Mouse (Mus musculus): ENCODE measurements around the gene Dpm1. TPM values are rescaled to one million over a fixed set of nuclear protein-coding genes. Genes with fewer than 3 reads are reported as not detected.

The Dpm1 gene
- polyA plus RNA-seq, 1 experiment from 2014 or later: 96.2 TPM

DNA sequence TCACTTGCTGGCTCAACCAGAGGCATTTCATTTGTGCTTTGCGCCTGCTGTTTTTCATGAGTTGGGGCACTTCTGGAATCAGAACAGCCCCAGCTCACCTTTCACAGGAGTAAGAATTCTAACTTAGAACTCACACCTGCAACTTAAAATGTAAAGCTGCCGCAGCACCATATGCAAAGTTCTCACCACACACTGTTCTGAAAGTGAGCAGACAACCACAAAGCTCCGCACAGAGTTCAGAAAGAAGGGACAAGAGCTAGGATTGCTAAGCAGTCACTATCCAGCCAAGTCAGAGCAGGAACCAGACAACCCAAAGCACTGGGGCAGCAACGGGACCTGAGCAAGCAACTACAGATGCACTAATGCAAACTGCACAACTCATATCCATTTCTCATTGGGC is 30.9 kb downstream of the Dpm1 start:
- Histone ChIP-seq H3K4me3 (no peak overlapping the region), H3K27ac (ENCODE audit: poor library complexity, severe bottlenecking) (peak overlapping the region; percentile 35; the same call in 1 of the 2 replicates), H3K36me3 (peaks cover 39% of the 10 kb centered on the region), H3K27me3 (replicated peaks) (no peaks in the 10 kb centered on the region), H3K4me2 (peak overlapping the region; percentile 6; the same call in 1 of the 2 replicates), H3K9me3 (replicated peaks) (0 out of 2 replicates have a peak, but pooled peaks cover 3% of the 10 kb centered on the region), H3K4me1 (replicated peaks) (peaks cover 65% of the 10 kb centered on the region), H3K9ac (no peak overlapping the region)
- ATAC-seq (ENCODE audit: insufficient number of reproducible peaks, low FRiP score): no peak
- 81% methylated on average over 4 of the region's 4 CpGs for WGBS

DNA sequence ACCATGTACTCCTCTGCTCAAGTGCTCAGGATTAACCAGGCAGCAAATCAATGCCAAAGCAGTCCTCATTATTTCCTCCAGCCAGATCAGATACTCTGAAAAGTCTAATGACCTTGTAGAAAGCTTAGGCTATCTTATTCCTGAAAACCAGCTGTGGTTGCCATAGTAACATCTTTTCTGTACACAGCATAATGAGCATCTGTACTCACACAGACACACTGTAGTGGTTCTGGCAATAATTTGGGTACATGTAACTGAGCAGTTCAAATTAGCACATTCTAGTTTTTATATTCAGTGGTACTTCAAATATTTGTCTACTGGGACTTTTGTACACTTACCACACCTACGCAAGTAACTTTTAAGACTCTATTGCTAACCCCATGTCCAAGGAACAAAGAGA is 32.0 kb downstream of the Dpm1 start:
- 92% methylated on average over 1 of the region's 1 CpGs for WGBS
- no peaks in the 10 kb centered on the region for H3K27me3 ChIP-seq (replicated peaks)
- ATAC-seq (ENCODE audit: insufficient number of reproducible peaks, low FRiP score): no peak
- H3K4me3 ChIP-seq: no peak overlapping the region
- H3K36me3 ChIP-seq: peaks cover 30% of the 10 kb centered on the region
- peaks cover 71% of the 10 kb centered on the region for H3K4me1 ChIP-seq (replicated peaks)
- H3K9ac ChIP-seq: no peak overlapping the region
- 0 out of 2 replicates have a peak, but pooled peaks cover 2% of the 10 kb centered on the region for H3K9me3 ChIP-seq (replicated peaks)
- no peak overlapping the region for H3K27ac ChIP-seq (ENCODE audit: poor library complexity, severe bottlenecking)
- H3K4me2 ChIP-seq: no peak overlapping the region

DNA sequence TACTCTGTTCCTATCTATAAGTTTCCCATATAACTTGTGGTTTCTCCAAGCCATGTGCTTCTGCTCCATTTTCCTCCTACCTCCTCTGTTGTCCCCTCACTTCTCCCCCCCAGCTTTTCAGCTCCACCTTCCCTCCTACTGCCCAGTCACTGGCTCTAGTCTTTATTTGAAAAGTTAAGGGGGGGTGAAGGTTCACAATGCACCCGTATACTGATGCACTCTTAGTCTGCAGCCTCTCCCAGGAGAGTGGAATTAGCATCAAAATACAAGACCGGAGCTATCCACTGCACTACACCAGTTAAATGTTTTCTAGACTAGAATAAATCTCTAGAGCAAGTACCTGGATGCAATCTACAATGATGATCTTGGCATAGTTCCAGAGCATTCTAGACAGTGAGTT is 34.7 kb downstream of the Dpm1 start:
- Histone ChIP-seq H3K36me3 (peaks cover 22% of the 10 kb centered on the region), H3K9me3 (replicated peaks) (no peaks in the 10 kb centered on the region), H3K4me3 (no peak overlapping the region), H3K4me1 (replicated peaks) (peaks cover 84% of the 10 kb centered on the region), H3K9ac (no peak overlapping the region), H3K27ac (ENCODE audit: poor library complexity, severe bottlenecking) (no peak overlapping the region), H3K27me3 (replicated peaks) (no peaks in the 10 kb centered on the region), H3K4me2 (no peak overlapping the region)
- 75% methylated on average over 2 of the region's 2 CpGs for WGBS
- no peak for ATAC-seq (ENCODE audit: insufficient number of reproducible peaks, low FRiP score)

DNA sequence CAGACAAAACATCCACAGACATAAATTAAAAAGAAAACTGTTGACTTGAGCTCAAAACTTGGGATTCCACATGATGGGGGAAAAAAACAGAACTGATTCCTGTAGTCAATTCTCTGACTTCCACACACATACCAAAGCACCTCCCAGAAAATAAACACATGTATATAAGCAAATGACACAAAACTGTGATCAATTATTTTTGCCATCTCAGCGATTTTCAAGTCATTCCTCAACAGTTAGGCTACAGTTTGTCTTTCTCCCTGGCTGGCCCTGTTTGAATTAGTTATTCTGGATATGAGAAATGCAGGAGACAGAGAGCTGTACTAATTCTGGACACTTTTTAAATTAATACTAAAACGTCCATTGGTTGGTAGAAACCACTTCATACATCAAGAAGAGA is 36.7 kb downstream of the Dpm1 start:
- no peak overlapping the region for H3K9ac ChIP-seq
- H3K36me3 ChIP-seq: peaks cover 25% of the 10 kb centered on the region
- H3K27ac ChIP-seq (ENCODE audit: poor library complexity, severe bottlenecking): no peak overlapping the region
- ATAC-seq (ENCODE audit: insufficient number of reproducible peaks, low FRiP score): no peak
- no peaks in the 10 kb centered on the region for H3K9me3 ChIP-seq (replicated peaks)
- 74% methylated on average over 2 of the region's 2 CpGs for WGBS
- peaks cover 82% of the 10 kb centered on the region for H3K4me1 ChIP-seq (replicated peaks)
- no peaks in the 10 kb centered on the region for H3K27me3 ChIP-seq (replicated peaks)
- H3K4me3 ChIP-seq: no peak overlapping the region
- H3K4me2 ChIP-seq: no peak overlapping the region

DNA sequence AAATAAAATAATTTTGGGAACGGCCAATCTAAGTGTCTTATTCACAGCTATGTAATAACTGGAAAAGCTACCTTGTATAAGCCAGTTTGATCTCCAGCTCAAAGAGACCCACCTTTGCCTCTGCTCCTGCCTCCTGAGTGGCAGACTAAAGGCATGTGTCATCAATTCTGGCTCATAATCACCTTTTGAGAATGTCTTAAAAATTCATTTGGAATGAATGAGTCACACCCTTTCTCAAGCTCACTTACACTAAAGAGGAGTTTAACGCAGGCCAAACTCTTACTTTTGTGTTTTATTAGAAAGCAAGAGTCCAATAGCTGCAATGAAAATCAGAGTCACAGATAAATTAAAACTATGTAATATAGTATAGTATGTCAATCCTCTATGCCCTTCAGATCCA is 38.5 kb downstream of the Dpm1 start:
- Histone ChIP-seq H3K4me1 (replicated peaks) (peaks cover 74% of the 10 kb centered on the region), H3K27me3 (replicated peaks) (no peaks in the 10 kb centered on the region), H3K4me2 (no peak overlapping the region), H3K27ac (ENCODE audit: poor library complexity, severe bottlenecking) (no peak overlapping the region), H3K9ac (no peak overlapping the region), H3K4me3 (no peak overlapping the region), H3K36me3 (peaks cover 29% of the 10 kb centered on the region), H3K9me3 (replicated peaks) (no peaks in the 10 kb centered on the region)
- 95% methylated on average over 2 of the region's 2 CpGs for WGBS
- no peak for ATAC-seq (ENCODE audit: insufficient number of reproducible peaks, low FRiP score)

DNA sequence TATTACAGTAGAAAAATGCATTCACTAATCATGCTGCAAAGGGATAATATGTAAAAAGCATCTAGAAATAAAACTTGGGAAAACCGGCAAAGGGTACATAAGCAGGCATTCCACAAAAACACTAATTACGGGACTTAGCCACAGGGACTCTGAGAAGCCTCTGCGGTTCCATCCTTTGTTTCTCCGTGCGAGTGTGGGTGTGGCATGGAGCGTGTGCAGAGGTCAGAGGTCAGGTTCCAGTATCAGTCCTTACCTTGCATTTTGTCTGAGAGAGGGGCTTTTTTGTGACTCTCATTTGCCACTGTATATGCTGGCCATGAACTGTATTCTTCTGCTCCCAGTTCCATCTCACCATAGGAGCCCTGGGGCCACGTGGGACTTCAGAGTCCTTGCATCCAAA is 54.4 kb downstream of the Dpm1 start:
- ATAC-seq (ENCODE audit: insufficient number of reproducible peaks, low FRiP score): no peak
- Histone ChIP-seq H3K27ac (ENCODE audit: poor library complexity, severe bottlenecking) (no peak overlapping the region), H3K27me3 (replicated peaks) (no peaks in the 10 kb centered on the region), H3K9ac (no peak overlapping the region), H3K4me1 (replicated peaks) (no peaks in the 10 kb centered on the region), H3K4me2 (no peak overlapping the region), H3K9me3 (replicated peaks) (no peaks in the 10 kb centered on the region), H3K4me3 (no peak overlapping the region), H3K36me3 (peaks cover 36% of the 10 kb centered on the region)
- 61% methylated on average over 7 of the region's 7 CpGs for WGBS

DNA sequence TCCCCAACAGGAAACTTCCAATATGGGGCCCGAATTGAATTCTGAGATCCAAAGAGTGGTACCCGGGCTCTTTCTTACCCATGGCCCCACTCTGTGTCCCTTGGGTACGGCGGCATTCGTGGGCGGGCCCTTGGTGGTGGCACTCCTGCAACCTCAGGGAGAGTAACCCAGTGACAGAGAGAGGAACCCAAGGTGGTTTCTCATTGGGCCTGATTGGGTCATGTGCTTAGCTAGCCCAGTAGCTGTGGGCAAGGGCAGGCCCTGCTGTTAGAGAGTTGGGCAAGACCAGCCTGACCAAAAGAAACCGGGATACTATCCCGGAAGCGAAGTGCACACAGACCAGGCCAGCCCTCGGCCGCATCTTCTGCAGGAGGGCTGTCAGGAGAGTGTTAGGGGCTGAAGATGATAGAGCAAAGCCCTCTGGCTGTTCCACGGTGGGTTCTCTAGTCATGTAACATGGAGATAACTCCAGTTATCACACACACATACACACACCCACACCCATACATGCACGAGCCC is 60.2 kb downstream of the Dpm1 start:
- peak overlapping the region; percentile 57 for H3K9ac ChIP-seq
- H3K4me1 ChIP-seq (replicated peaks): peaks cover 39% of the 10 kb centered on the region
- peak overlapping the region; percentile 22 for H3K4me3 ChIP-seq
- peaks cover 19% of the 10 kb centered on the region for H3K36me3 ChIP-seq
- WGBS: 5% methylated on average over 13 of the region's 13 CpGs
- H3K4me2 ChIP-seq: peak overlapping the region; percentile 64
- H3K27ac ChIP-seq (ENCODE audit: poor library complexity, severe bottlenecking): peak overlapping the region; percentile 72
- peak; percentile 72; the same call in 1 of the 2 replicates for ATAC-seq (ENCODE audit: insufficient number of reproducible peaks, low FRiP score)
- no peaks in the 10 kb centered on the region for H3K9me3 ChIP-seq (replicated peaks)
- H3K27me3 ChIP-seq (replicated peaks): no peaks in the 10 kb centered on the region

DNA sequence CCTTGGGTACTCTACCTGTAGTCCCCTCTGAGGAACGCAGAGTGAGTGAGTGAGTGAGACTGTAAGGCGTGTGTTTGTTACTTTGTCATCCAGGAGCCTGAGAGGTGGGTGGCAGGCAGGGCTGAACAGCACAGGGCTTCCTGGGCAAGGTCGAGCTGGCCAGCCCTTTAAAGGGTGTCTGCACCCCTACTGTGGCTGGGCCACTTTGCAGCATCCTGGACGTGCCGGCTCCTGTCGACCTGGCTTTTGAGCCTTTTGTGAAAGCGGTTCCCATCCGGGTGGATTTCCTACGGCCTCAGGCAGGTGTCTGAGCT is 60.6 kb downstream of the Dpm1 start:
- ATAC-seq (ENCODE audit: insufficient number of reproducible peaks, low FRiP score): 0 out of 2 replicates have a peak, but pooled peaks have one; percentile 15
- Histone ChIP-seq H3K36me3 (peaks cover 14% of the 10 kb centered on the region; the same call in 1 of the 2 replicates), H3K27ac (ENCODE audit: poor library complexity, severe bottlenecking) (peak overlapping the region; percentile 72), H3K4me1 (replicated peaks) (peaks cover 39% of the 10 kb centered on the region), H3K4me3 (peak overlapping the region; percentile 22), H3K9ac (peak overlapping the region; percentile 57), H3K27me3 (replicated peaks) (no peaks in the 10 kb centered on the region), H3K4me2 (peak overlapping the region; percentile 64), H3K9me3 (replicated peaks) (no peaks in the 10 kb centered on the region)
- WGBS: 3% methylated on average over 9 of the region's 9 CpGs

DNA sequence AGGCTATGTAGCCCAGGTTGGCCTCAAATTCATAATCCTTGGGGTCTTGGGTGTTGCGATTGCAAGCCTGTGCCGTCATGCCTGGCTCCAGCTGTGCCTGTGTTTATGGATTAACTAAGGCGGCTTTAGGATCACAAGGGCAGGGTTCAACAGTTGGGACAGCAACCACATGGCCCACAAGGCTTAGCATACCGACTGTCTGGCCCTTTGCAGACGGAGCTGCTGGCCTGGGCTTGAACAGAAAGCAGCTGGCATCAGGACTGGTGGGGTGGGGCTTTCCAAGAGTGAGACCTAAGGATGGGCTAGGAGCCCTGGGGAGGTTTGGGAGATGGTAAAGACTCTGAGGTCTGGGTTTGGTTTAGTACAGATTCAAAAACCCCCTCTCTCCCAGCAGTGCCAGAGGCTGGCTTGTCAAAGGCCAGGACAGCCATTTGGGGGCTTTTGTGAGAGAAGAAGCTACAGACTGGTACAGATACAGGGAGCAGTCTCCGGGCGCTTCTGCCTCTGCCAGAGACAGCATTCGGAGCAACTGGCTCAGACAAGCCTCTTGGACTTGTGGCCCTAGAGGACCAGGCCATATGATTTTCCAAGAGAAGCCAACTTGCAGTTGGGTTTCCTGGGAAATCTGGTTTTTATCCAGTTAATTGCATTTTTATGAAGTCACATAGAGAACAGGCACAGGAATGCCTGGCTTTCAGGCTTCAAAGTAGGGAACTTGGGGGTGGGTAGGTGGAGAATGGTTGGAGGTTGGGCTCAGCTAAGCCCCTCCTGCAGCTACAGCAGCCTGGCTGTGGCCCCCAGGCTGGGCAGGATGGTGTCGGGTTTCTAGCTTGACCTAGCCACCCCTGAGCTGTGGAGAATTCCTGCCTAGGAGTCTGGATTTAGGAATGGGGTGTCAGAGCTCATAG is 61.2 kb downstream of the Dpm1 start:
- Histone ChIP-seq H3K4me3 (peak overlapping the region; percentile 22; the same call in 1 of the 2 replicates), H3K4me1 (replicated peaks) (peaks cover 39% of the 10 kb centered on the region), H3K4me2 (peak overlapping the region; percentile 64), H3K9me3 (replicated peaks) (no peaks in the 10 kb centered on the region), H3K36me3 (peaks cover 9% of the 10 kb centered on the region; the same call in 1 of the 2 replicates), H3K9ac (peak overlapping the region; percentile 57; the same call in 1 of the 2 replicates), H3K27me3 (replicated peaks) (no peaks in the 10 kb centered on the region), H3K27ac (ENCODE audit: poor library complexity, severe bottlenecking) (peak overlapping the region; percentile 72)
- ATAC-seq (ENCODE audit: insufficient number of reproducible peaks, low FRiP score): peak; percentile 64; the same call in 1 of the 2 replicates
- WGBS: 48% methylated on average over 9 of the region's 9 CpGs

DNA sequence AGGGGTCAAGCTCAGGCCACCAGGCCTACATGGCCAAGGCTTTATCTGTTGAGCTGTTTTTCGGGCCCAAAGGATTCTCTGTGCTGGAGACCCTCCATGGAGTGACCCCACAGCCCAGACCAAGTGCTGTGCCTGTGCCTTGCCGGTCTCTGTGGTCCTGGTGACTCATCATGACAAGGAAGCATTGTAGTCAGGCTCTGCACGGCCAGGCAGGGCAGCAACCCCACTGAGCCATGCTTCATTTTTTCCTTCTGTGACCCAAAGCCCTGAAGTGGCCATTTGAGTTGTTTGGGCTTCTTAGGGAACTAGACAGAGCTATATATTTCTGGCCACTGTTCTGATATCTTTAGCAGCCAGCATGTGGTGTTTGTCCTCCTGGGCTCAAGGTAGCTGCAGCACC is 62.6 kb downstream of the Dpm1 start:
- no peaks in the 10 kb centered on the region for H3K27me3 ChIP-seq (replicated peaks)
- WGBS: 33% methylated on average over 3 of the region's 3 CpGs
- H3K4me3 ChIP-seq: no peak overlapping the region
- ATAC-seq (ENCODE audit: insufficient number of reproducible peaks, low FRiP score): no peak
- H3K4me1 ChIP-seq (replicated peaks): peaks cover 39% of the 10 kb centered on the region
- H3K9ac ChIP-seq: no peak overlapping the region; the same call in 1 of the 2 replicates
- no peak overlapping the region for H3K27ac ChIP-seq (ENCODE audit: poor library complexity, severe bottlenecking)
- H3K4me2 ChIP-seq: 0 out of 2 replicates have a peak overlapping the region, but pooled peaks have one; percentile 11
- H3K36me3 ChIP-seq: no peaks in the 10 kb centered on the region
- no peaks in the 10 kb centered on the region for H3K9me3 ChIP-seq (replicated peaks)

DNA sequence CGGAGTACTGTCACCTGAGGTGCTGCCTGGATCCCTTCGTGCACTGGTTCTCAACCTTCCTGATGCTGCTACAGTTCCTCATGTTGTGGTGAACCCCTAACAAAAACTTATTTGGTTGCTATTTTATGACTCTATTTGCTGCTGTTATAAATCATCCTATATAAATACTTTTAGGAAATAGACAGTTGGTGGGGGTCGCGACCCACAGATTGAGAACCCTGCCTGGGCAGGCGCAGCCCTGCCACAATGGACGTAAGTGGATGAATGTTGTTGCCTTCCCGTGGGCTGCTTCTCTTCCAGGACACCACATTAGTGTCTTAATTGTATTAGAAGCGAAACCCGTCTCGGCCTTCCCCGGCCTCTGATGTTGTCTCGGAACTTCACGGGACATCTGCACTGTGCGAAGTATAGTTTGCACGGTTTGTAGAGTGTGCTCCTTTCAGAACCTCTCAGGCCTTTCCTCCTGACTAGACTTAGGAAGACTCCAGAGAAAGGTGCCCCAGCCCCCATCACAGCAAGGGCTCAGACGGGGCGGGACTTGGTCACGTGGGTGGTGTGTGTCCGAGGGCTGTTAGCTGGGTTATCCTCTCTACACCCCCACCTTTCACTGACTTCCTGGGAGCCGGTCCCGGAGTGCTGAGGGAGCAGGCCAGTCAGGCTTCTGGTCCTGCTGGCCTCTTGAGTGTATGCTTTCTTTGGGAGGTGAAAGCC is 63.5 kb downstream of the Dpm1 start:
- Histone ChIP-seq H3K27me3 (replicated peaks) (no peaks in the 10 kb centered on the region), H3K4me2 (peak overlapping the region; percentile 11; the same call in 1 of the 2 replicates), H3K9me3 (replicated peaks) (no peaks in the 10 kb centered on the region), H3K4me3 (no peak overlapping the region), H3K9ac (no peak overlapping the region; the same call in 1 of the 2 replicates), H3K4me1 (replicated peaks) (peaks cover 42% of the 10 kb centered on the region), H3K36me3 (no peaks in the 10 kb centered on the region), H3K27ac (ENCODE audit: poor library complexity, severe bottlenecking) (no peak overlapping the region)
- 0 out of 2 replicates have a peak, but pooled peaks have one; percentile 35 for ATAC-seq (ENCODE audit: insufficient number of reproducible peaks, low FRiP score)
- 49% methylated on average over 21 of the region's 21 CpGs for WGBS

Measured in heart, embryonic 12.5 days (tissue).